Mouse (Mus musculus) thymus, postnatal 25 days (tissue): ENCODE measurements around the gene Ripply2.
A peak's percentile ranks its signal among the peaks of the same experiment; 100 is the strongest.
"Not testable (repeated sequence)": the region's sequence is repeated elsewhere in the genome, so short reads cannot be mapped to it uniquely, and the experiment has no call there.

Experiments used
- DNase-seq: peaks from one replicate; pipeline ENCODE4 v3.0.0; 2022

The Ripply2 gene

DNA sequence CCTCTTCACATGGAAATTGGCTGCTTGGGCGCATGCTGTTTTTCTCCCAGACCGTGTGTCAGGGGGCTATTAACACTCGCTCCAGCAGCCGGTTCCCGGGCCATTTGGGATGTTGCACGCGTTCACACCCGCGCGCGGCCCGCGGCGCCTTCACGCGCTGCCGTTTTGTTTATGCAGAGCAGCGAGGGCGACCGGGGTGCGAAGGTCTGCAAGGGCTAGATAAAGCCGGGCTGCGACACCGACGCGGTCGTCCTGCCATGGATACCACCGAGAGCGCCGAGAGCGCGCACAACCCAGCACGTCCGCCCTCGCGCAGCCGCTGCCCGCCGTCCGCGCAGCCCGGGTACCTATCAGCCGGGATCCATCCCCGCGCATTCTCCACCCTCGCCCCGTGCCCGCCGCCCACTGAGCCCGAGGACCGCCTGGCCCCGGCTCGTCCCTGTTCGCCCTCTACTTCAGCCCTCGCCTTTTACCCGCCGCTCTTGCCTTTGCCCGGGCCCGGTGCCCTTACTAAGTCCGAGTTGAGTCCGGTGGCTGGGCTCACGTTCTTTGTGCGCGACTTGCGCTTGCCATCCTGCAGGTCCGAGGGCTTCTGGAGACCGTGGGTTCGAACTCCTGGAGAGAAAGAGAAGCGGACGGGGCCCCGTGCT, at the start of gene Ripply2:
TSS of gene Ripply2 (plus strand) at position 250 of the 650 bp plus-strand sequence.
- DNase-seq = no peak

- DNase-seq = not testable (repeated sequence)
Observed at GRCm38 (mm10) chr9:86972471-86972870, 42.9 kb upstream of the Ripply2 start.

DNA sequence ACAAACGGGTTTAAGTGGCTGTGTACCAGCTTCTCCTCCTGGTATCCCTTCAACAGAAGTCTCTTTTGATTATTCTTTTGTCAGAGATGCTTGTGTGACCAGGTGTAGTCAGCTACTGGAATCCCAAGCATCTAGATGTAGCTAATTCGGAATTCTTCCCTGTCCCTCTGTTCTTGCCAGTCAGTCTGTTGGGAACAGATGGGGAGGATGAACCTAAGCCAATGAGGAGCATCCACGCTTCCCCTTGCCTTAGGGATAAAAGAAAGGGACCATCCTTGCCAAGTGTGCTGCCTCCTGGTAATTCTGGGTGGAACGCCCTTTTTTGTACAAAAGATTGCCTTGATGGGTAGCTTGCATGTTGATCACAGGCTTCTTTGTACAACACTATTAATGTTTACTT, 41.8 kb upstream of the Ripply2 start:
- DNase-seq = no peak

DNA sequence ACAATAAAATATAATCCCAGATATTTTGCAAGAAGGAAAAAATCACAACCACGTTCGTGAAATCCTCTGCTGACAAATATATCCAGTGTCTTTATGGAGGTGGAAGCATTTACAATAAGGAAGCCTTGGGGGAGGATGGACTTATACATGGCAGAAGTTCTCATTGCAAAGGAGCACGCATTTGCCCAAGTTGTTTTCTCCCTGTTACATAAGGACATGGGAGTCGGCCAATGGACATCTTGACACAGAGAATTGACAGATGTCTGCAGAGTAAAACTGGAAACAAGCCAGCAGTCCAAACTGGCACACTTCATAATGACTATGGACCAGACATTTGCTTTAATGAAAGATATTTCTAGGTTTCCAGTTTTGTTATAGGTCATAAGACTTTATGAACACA, 38.4 kb upstream of the Ripply2 start:
- no peak for DNase-seq

GRCm38 (mm10) chr9:86978257-86978907, 37.0 kb upstream of the Ripply2 start:
- no peak for DNase-seq

DNA sequence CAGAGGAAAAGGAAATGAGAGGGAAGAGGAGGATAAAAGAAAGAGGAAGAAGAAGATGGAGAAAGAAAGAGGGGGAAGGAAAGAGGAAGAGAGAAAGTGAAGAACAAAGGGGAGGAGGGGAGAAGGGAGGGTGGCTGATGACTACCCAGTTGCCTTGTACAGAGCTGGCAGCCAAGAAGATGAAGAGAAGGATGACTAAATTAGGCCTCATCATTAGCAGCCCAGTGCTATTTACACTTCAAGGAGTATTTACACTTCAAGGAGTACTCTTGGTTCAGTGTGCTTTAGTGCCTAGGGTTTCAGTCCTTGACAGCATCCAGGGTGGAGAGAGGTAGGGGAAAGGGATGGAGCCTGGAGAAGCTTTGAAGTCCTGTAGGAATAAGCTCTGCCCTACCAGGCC, 35.3 kb upstream of the Ripply2 start:
- no peak for DNase-seq

DNA sequence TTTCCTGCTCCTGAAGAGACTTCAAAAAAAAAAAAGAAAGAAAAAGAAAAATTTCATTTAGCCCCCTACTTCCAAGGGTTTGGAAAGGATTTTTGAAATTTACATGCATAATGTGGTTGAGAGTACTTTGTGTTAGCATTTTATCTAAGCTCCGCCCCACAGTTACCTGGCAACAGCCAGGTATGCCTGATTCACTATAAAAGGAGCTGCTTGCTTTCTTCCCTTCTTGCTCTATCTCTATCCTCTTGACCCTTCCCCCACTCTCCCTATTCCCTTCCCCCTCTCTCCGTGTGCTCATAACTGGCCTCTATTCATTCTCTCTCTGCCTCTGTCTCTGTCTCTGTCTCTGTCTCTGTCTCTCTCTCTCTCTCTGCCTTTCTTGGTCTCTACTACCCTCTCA, 34.4 kb upstream of the Ripply2 start:
- no peak for DNase-seq

DNA sequence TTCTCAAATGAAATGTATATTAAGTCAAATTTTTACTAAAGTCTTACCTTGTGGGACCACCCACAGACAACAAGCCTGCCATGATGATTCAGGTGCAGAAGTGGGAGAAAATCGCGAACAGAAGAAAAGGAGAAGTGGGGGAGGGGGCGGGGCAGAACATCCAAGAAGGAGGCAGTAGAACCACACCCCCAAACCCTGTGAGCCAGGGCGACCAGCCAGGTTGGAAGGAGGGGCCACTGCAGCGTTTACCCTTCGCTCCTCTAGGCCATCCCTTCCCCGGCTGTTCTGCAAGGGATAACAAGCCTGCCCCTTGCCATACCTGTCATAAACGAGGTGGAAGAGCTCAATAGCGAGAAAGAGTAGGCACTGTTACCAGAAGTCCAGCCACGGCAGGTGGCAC, 33.8 kb upstream of the Ripply2 start:
- DNase-seq = no peak

GRCm38 (mm10) chr9:86984583-86984982, 30.8 kb upstream of the Ripply2 start:
- DNase-seq = no peak

DNA sequence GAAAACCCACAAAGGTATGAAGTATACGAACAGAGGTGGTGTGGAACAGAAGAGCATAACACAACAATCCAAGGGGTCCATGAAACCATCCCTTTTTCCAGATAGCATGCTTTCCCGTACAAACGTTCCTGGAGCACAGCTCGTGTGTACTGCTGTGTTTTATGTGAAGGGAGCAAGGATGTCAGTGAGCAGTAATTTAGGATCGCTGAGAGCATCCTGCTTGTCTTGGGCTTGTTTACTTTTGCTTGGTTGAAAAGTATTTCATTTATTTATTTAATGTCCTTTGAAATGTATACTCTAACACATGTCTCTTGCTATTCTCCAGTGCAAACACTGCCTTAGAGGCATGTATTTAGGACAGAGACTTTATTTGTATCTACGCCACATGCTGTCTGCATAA, 30.2 kb upstream of the Ripply2 start:
- no peak for DNase-seq

DNA sequence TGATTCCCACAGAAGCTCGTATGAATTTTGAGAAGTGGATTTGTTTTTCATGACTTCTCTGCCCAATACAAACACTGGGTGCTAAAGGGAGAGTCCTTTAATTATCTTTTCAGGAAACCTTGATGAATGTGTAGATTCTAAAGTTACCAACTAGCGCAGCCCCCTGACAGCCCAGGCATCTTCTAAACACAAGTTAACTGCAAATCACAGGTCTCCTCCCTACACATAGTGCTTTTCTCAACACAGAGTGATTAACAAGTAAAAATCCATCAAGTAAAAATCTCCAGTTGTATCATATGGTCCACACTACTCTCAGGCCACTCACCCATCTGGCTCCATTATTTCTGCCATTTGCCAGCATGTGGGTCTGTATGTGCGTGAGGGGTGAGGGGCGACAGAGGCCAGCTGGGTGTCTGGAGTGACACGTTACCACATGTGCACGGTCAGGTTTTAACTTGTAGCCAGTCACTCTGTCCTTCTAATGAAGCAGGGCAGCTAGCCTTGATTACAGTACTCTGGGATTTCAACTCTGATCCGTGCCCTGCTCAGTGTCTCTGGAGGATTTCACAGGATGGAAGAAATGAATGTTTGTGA, 28.5 kb upstream of the Ripply2 start:
- no peak for DNase-seq

DNA sequence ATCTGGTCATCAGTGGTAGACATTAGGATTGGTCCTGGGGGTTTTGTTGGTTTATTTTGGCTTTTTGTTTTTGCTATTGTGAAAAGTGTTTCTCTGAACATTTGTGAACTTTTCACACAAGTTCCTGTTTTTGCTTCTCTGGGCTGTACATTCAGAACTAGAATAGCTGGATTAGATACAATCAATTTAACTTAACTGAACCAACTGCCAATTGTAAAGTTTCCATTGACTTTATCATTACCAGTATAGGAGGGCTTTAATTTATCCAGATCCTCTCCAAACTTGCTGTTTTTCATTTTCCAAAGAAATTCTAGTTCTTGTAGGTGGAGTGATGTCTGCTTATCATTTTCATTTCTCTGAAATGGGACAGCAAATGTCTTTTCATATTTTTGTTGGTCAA, 25.5 kb upstream of the Ripply2 start:
- DNase-seq = no peak

- no peak for DNase-seq
Observed at GRCm38 (mm10) chr9:86991758-86992157, 23.6 kb upstream of the Ripply2 start.

GRCm38 (mm10) chr9:86997046-86997691, 18.2 kb upstream of the Ripply2 start:
- DNase-seq = no peak

DNA sequence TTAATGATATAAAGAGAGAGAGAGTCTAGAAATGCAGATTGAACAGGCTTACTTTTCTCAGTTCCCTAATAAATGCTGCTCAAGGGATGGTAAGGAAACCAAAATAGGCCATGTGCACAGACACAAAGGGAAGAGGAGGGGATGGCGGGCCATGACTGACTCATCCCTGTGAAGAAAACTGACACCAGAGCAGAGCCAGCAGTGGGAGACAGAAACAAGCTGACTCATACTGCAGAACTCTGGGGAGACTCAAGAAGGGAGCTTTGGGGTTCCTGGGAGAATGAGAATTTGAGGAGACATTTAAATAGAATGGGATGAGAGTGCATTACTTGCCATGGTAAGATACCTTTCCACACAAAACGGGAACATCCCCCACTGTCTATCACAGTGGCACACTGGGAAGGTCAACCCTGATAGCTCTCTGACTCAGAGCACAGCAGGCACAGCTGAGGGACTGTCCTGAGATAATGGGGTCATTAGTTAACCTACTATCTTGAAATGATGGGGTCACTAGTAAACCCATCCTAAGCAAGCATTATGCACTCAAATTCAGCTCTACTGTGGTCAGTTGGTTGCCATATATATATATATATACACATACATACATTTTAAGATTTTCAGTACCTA, 15.3 kb upstream of the Ripply2 start:
- DNase-seq = no peak

DNA sequence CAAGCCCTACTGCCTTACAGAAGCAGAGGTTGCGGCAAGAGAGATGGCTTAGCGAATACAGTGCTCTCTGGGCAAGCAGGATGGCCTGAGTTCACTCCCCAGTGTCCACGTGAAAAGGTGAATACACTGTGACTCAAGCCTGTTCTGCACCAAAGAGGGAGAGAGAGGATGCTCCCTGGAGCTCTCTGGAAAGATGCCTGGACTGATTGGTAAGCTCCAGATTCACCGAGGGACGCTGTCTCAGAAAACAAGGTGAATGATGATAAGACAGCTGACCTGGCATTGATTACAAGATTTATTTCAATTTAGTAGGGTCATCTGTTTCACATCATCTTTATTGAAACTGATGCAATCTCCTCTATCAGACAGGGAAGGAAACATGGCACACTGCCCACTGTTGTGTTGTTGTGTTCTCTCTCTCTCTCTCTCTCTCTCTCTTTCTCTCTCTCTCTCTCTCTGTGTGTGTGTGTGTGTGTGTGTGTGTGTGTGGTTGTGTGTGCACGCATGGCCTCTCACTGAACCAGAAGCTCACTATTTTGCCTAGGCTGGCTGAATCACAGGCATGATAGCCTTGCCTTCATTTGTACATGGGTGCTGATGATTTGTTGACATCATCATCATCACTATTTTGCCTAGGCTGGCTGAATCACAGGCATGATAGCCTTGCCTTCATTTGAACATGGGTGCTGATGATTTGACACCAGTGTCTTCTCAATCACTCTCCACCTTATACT, 10.5 kb upstream of the Ripply2 start:
- no peak for DNase-seq

DNA sequence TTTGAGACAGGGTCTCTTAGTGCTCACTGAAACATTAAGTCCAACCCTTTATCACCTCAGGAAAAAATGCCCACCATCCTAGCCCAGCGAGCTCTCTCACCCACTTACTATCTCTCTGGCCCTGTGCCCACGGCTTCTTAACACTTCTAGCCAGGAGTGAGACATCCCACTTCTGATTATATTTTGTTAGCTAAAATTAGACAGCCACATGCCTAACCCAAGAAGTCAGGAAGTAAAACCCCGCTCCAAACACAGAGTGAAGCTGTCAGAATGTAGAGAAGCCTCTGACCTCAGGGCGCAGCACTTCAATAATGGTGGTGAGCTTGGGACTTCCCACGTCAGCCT, 9.9 kb upstream of the Ripply2 start:
- no peak for DNase-seq

GRCm38 (mm10) chr9:87008507-87008906, 6.8 kb upstream of the Ripply2 start:
- no peak for DNase-seq

DNA sequence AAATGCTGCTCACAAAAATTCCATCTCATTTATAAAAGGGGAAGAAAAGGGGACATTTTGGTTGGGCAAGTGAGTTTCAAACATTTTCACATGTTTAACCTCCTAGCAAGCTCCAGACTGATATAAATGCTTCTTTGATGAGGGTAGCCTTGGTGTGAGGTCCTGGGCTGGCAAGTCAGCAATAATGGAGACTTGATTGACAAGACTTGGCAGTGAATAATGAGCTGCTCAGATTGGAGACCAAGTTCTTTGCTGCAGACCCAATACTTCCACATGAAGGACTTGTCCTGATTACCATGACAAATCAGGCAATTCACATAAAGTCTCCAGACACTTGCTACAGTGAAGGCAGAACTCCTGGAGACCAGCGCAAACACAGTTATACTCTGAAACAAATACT, 6.4 kb upstream of the Ripply2 start:
- no peak for DNase-seq

DNA sequence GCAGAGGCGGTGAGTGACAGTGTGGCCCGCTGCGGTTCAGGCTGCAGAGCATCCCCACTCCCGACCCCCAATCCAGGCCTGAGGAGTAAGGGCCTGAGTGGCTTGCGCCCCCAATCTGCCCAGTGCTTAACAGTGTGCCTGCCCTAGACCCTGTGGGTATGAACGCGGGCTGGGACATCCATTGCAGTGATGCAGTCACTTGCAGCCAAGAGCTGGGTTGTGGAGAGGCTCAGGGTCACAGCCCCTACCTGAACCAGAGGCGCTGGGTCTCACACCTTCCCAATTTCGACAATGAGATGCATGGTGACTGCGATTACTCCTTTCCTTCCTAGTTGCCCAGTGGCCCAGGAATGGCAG, 579 bp downstream of the Ripply2 start:
- no peak for DNase-seq

- DNase-seq = peak; percentile 97
Observed at GRCm38 (mm10) chr9:87021778-87022523, 6.6 kb downstream of the Ripply2 start, which contains the start of gene Cyb5r4. Gene Cyb5r4 (plus strand): TSS chr9:87022014.

- DNase-seq = no peak
Observed at GRCm38 (mm10) chr9:87025764-87026163, 10.4 kb downstream of the Ripply2 start.
